Mouse (Mus musculus) bone marrow, adult 2 months (tissue): ENCODE results near the gene Ubqln2.

ENCODE experiments used
- CTCF ChIP-seq: fragments of 200-500 bp; IDR thresholded peaks from 2 replicates; pipeline ENCODE4 v1.5.1; 2011; ENCODE audit warnings: low read length, control low read depth; ENCODE audit not compliant: control insufficient read depth, insufficient read depth
- POLR2A ChIP-seq: fragments of 200-500 bp; IDR thresholded peaks from 2 replicates; pipeline ENCODE4 v1.6.1; 2011; ENCODE audit warnings: low read depth, mild to moderate bottlenecking, control low read depth, low read length, borderline replicate concordance; ENCODE audit not compliant: control insufficient read depth

DNA sequence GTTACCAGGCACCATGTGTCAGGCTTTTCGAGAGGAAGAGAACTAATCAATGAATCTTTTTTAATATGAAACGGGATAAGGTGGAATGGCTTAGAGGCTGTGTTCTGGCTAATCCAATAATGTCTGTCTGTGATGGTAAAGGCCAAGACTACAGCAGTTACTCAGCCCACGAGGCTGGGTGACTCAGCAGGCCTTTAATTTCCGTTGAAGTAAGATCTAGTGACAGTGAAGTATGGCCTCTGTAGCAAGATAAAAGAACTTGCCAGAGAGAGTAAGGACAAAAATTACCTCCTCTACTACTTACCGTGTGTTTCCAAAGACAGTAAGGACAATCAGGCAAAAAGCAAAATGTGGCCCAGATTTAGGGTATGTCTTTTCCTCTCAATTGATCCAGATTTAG lies 46.1 kb upstream of the Ubqln2 start:
- TF ChIP-seq CTCF (no peak), POLR2A (no peak)
